Mouse (Mus musculus) hindbrain, postnatal 0 days (tissue): Measurements from ENCODE around the gene Ifngr1. TPM values are rescaled to one million over a fixed set of nuclear protein-coding genes. Genes with fewer than 3 reads are reported as not detected.
A peak's percentile ranks its signal among the peaks of the same experiment; 100 is the strongest.
"Not testable (repeated sequence)": the region's sequence is repeated elsewhere in the genome, so short reads cannot be mapped to it uniquely, and the experiment has no call there.

Experiments
- ATAC-seq: fragments of 200-750 bp; cut with Nextera tagmentation; 2 replicates; pipeline ENCODE4 v1.8.0; 2017; ENCODE audit warnings: mild to moderate bottlenecking, moderate TSS enrichment, moderate library complexity
- DNase-seq: peaks from one replicate; pipeline ENCODE4 v3.0.0-alpha.2; 2015; ENCODE audit warnings: low spot score
- H3K27ac ChIP-seq: fragments of 300-500 bp; sonication (generic); 2 replicates; pipeline ENCODE4 v1.5.1; 2014; ENCODE audit warnings: mild to moderate bottlenecking
- H3K27me3 ChIP-seq: fragments of 300-500 bp; sonication (generic); 2 replicates; pipeline ENCODE4 v1.6.1; 2014; ENCODE audit warnings: low read length, mixed read lengths; ENCODE audit not compliant: insufficient read depth
- H3K36me3 ChIP-seq: fragments of 300-500 bp; sonication (generic); 2 replicates; pipeline ENCODE4 v1.6.1; 2014; ENCODE audit warnings: low read length, mixed read lengths; ENCODE audit not compliant: insufficient read depth
- H3K4me1 ChIP-seq: fragments of 300-500 bp; sonication (generic); 2 replicates; pipeline ENCODE4 v1.6.1; 2014; ENCODE audit warnings: antibody characterized with exemption, low read length, mixed read lengths; ENCODE audit not compliant: insufficient read depth
- H3K4me2 ChIP-seq: fragments of 300-500 bp; sonication (generic); 2 replicates; pipeline ENCODE4 v1.6.1; 2014; ENCODE audit warnings: low read depth, mild to moderate bottlenecking, low read length, moderate library complexity, mixed read lengths
- H3K4me3 ChIP-seq: fragments of 300-500 bp; sonication (generic); 2 replicates; pipeline ENCODE4 v1.5.1; 2014; ENCODE audit warnings: low read length
- H3K9ac ChIP-seq: fragments of 300-500 bp; sonication (generic); replicated peaks from 2 replicates; pipeline ENCODE4 v1.6.1; 2014; ENCODE audit warnings: mild to moderate bottlenecking, low read length, moderate library complexity, mixed read lengths
- H3K9me3 ChIP-seq: fragments of 300-500 bp; sonication (generic); 2 replicates; pipeline ENCODE4 v1.6.1; 2016; ENCODE audit warnings: low read length, mixed read lengths
- CTCF ChIP-seq: IDR thresholded peaks from 2 replicates; pipeline ENCODE4 v1.5.1; 2016; ENCODE audit warnings: antibody characterized with exemption, control low read depth, low read depth
- WGBS: fragments of 180-500 bp; shearing (Covaris S2); extraction: QIAGEN DNeasy Blood & Tissue Kit; methylation state at CpG from one replicate; pipeline ENCODE4 v1.1.7; 2014; 5-methylcytosine and 5-hydroxymethylcytosine counted together
- polyA plus RNA-seq: library from polyadenylated mRNA; unstranded; fragments of >200 nt; fragmentation: Nextera tagmentation; extraction: Ambion mirVana; gene quantifications from 2 replicates; pipeline ENCODE4 v1.2.1, GENCODE M21; 2015
- total RNA-seq: library from RNA; depleted of rRNA; stranded (reverse); fragments of >200 nt; gene quantifications from 2 replicates; pipeline ENCODE4 v1.2.3, GENCODE M21; 2014

Gene Ifngr1
- total and polyA plus RNA-seq, 2 experiments from 2014 or later = 18.1 to 28.3 TPM

DNA sequence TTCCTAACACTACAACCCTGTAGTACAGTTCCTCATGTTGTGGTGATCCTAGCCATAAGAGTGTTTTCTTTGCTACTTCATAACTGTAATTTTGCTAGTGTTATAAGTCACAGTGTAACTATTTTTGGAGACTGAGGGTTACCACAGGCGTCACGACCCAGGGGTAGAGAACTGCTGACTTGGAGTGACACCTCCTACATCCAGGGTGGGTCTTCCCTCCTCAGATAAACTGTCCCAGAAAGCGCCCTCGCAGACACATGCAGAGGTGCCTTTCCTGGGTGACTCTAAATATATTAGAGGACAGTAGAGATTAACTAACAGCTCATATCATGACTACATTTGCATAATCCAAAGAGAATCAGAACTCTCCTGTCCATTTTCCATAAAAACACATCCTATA lies 5.1 kb downstream of the Ifngr1 start:
- Histone ChIP-seq H3K9ac (no peak overlapping the region), H3K4me2 (no peak overlapping the region), H3K27me3 (no peaks in the 10 kb centered on the region), H3K27ac (no peak overlapping the region), H3K36me3 (peaks cover 4% of the 10 kb centered on the region; the same call in 1 of the 2 replicates), H3K4me3 (no peak overlapping the region), H3K9me3 (no peaks in the 10 kb centered on the region), H3K4me1 (peaks cover 4% of the 10 kb centered on the region; the same call in 1 of the 2 replicates)
- no peak for ATAC-seq
- no peak for DNase-seq
- 87% methylated on average over 4 of the region's 4 CpGs for WGBS
- TF ChIP-seq CTCF = no peak

DNA sequence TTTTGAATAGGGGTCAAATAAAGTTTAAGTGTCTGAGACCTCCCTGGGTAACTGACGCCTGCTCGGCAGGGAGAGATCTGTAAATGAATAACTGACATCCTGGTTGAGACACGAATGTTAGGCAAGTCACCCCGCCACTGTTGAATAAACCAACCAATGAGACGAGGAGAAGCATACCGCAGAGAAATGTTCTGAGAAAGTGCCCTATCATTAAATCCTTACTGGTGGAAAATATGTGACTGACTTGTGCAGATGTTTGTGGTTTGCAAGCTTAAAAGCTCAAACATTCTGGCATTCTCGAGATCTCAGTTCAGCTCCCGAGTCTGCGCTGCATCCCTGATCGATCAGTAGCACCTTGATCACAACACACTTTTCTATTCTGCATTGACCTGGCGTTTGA lies 6.3 kb downstream of the Ifngr1 start:
- no peak overlapping the region for H3K4me2 ChIP-seq
- peaks cover 4% of the 10 kb centered on the region; the same call in 1 of the 2 replicates for H3K4me1 ChIP-seq
- H3K9me3 ChIP-seq = no peaks in the 10 kb centered on the region
- no peak for ATAC-seq
- no peak overlapping the region for H3K4me3 ChIP-seq
- no peak for DNase-seq
- H3K27ac ChIP-seq = no peak overlapping the region
- TF ChIP-seq CTCF = no peak
- H3K9ac ChIP-seq = no peak overlapping the region
- 83% methylated on average over 11 of the region's 11 CpGs for WGBS
- H3K27me3 ChIP-seq = no peaks in the 10 kb centered on the region
- peaks cover 5% of the 10 kb centered on the region; the same call in 1 of the 2 replicates for H3K36me3 ChIP-seq

DNA sequence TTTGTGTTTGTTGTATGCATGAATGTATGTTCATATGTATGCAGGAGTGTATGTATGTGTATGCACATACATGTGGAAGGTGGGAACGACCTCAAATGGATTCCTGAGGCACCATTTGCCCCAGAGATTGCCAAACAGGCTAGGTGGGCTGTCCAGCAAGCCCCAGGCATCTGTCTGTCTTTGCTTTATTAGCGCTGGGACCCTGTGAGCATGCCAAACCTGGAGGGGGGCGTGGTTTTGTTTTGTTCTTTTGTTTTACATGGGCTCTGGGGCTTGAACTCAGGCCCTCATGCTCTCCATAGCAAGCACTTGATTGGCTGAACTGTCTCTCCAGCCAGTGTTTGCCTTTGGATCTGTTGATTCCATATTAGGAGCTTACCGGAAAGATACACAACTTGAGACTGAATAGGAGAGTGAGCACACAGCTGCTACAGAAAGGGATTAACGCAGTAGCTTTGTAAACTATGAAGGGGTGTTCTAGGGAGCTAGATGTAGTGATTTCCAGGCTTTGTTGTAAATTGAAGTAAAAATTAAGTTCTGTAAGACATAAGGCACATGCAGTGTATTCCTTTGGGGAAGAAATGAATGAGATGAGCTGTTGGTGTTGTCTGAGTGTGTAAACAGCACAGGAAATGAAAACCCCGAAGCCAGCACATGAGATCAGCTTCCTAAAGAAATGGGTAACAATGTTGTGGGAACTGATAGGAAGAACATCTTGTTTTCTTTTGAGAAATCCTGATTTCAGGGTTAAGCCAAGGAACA lies 7.8 kb downstream of the Ifngr1 start:
- H3K27me3 ChIP-seq = no peaks in the 10 kb centered on the region
- no peak overlapping the region for H3K4me2 ChIP-seq
- no peak overlapping the region for H3K9ac ChIP-seq
- no peak for TF ChIP-seq CTCF
- H3K9me3 ChIP-seq = no peaks in the 10 kb centered on the region
- H3K4me3 ChIP-seq = no peak overlapping the region
- no peaks in the 10 kb centered on the region for H3K4me1 ChIP-seq
- H3K36me3 ChIP-seq = peaks cover 5% of the 10 kb centered on the region; the same call in 1 of the 2 replicates
- DNase-seq (no peak), ATAC-seq (no peak)
- 54% methylated on average over 6 of the region's 6 CpGs for WGBS
- H3K27ac ChIP-seq = no peak overlapping the region

DNA sequence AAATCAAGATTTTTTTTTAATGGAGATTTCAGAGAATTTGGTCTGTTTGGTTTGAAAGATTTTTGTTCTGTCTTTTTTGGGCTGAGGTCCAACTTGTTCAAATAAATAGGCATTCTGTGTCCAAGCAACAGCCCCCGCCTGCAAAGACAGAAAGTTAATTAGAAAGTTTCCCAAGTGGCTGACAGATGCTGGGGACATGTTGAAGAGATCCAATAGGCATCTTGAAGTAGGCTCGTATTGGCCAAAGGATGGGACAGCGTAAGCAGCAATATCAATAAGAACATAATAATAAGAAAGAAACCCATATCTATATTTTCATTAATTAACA lies 8.3 kb downstream of the Ifngr1 start:
- no peak overlapping the region for H3K4me3 ChIP-seq
- H3K27ac ChIP-seq = no peak overlapping the region
- no peaks in the 10 kb centered on the region for H3K9me3 ChIP-seq
- H3K9ac ChIP-seq = no peak overlapping the region
- H3K4me2 ChIP-seq = no peak overlapping the region
- DNase-seq = peak; percentile 23
- no peaks in the 10 kb centered on the region for H3K27me3 ChIP-seq
- no peak for TF ChIP-seq CTCF
- no peaks in the 10 kb centered on the region for H3K4me1 ChIP-seq
- 44% methylated on average over 3 of the region's 3 CpGs for WGBS
- peaks cover 5% of the 10 kb centered on the region; the same call in 1 of the 2 replicates for H3K36me3 ChIP-seq
- no peak for ATAC-seq

DNA sequence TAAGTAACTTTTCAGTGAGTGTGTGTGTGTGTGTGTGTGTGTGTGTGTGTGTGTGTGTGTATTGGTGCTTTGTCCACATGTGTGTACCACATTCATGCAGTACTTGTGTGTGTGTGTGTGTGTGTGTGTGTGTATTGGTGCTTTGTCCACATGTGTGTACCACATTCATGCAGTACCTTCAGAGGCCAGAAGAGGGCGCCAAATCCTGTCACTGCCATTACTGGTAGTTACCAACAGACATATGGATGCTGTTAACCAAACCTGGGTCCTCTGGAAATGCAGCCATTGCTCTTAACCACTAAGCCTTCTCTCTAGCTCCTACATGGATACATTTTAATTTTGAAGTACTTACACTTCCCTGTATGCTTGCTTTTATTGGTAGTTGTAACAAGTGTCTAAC lies 9.8 kb downstream of the Ifngr1 start:
- not testable (repeated sequence) for H3K9ac ChIP-seq, H3K4me1 ChIP-seq, H3K9me3 ChIP-seq, ATAC-seq, H3K4me2 ChIP-seq, DNase-seq, H3K27ac ChIP-seq, H3K4me3 ChIP-seq, H3K36me3 ChIP-seq, H3K27me3 ChIP-seq
- peak; percentile 60 for TF ChIP-seq CTCF
- WGBS = 29% methylated on average over 1 of the region's 1 CpGs

DNA sequence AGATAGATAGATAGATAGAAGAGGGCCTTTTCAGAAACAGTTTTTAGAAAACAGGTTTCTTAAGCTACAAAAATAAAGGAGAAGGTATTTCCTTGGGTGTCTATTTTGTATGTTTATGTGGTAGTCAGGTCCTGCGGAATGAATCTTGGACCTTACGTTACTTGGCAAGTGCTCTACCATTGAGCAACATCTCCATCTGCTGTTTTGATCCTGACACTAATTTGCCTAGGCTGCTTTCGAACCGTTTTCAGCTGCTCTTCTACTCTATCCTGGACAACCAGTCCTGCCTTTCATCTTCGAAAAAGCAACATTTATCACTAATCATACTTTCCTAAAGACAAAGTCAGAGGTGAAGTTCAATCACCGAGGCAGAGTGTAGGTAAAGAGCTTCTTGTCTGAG lies 11.5 kb downstream of the Ifngr1 start:
- Histone ChIP-seq H3K9ac (no peak overlapping the region), H3K4me3 (no peak overlapping the region), H3K9me3 (no peaks in the 10 kb centered on the region), H3K27ac (no peak overlapping the region), H3K4me2 (no peak overlapping the region), H3K4me1 (no peaks in the 10 kb centered on the region), H3K36me3 (peaks cover 18% of the 10 kb centered on the region; the same call in 1 of the 2 replicates), H3K27me3 (no peaks in the 10 kb centered on the region)
- TF ChIP-seq CTCF = no peak
- no peak for DNase-seq
- no peak for ATAC-seq
- WGBS = 90% methylated on average over 6 of the region's 6 CpGs

DNA sequence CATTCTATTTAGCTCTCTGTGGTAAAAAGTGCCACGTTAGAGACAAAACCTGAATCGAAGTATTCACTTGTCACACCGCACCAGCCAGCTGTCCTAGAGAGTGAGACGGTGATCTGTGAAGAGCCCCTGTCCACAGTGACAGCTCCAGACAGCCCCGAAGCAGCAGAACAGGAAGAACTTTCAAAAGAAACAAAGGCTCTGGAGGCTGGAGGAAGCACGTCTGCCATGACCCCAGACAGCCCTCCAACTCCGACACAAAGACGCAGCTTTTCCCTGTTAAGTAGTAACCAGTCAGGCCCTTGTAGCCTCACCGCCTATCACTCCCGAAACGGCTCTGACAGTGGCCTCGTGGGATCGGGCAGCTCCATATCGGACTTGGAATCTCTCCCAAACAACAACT lies 17.4 kb downstream of the Ifngr1 start:
- peaks cover 14% of the 10 kb centered on the region; the same call in 1 of the 2 replicates for H3K36me3 ChIP-seq
- H3K27ac ChIP-seq = no peak overlapping the region
- WGBS = 36% methylated on average over 14 of the region's 14 CpGs
- no peak for TF ChIP-seq CTCF
- DNase-seq (no peak), ATAC-seq (0 out of 2 replicates have a peak, but pooled peaks have one; percentile 29)
- no peak overlapping the region for H3K4me2 ChIP-seq
- H3K9me3 ChIP-seq = no peaks in the 10 kb centered on the region
- no peaks in the 10 kb centered on the region for H3K4me1 ChIP-seq
- no peak overlapping the region for H3K4me3 ChIP-seq
- H3K27me3 ChIP-seq = no peaks in the 10 kb centered on the region
- no peak overlapping the region for H3K9ac ChIP-seq
